Mouse (Mus musculus): ENCODE data around the gene Phpt1. TPM values are rescaled to one million over a fixed set of nuclear protein-coding genes. Genes with fewer than 3 reads are reported as not detected.

Gene Phpt1
- polyA plus RNA-seq, 1 experiment from 2014 or later = 169 TPM

- no peaks in the 10 kb centered on the region for H3K4me1 ChIP-seq
- 88% methylated on average over 9 of the region's 9 CpGs for WGBS
- no peak for ATAC-seq (ENCODE audit: low FRiP score, low read depth)
- H3K9me3 ChIP-seq = no peaks in the 10 kb centered on the region
- no peak overlapping the region for H3K9ac ChIP-seq
- peaks cover 87% of the 10 kb centered on the region for H3K36me3 ChIP-seq
- H3K27me3 ChIP-seq (replicated peaks) = no peaks in the 10 kb centered on the region
- H3K27ac ChIP-seq = no peak overlapping the region
- no peak overlapping the region for H3K4me3 ChIP-seq
- H3K4me2 ChIP-seq (replicated peaks) = no peak overlapping the region
Measured at GRCm38 (mm10) chr2:25526510-25527302, 48.3 kb downstream of the Phpt1 start.

Other genes starting within 250 kb of the Phpt1 start
- 70.3 and 71.7 TPM in 2 replicates for gene Man1b1, start 242.9 kb downstream of the Phpt1 start, polyA plus RNA-seq (2016; fragmentation: Nextera tagmentation; extraction: Ambion mirVana)
- 21.2 and 24.5 TPM in 2 replicates for gene Dpp7, start 218.9 kb downstream of the Phpt1 start, polyA plus RNA-seq (2016; fragmentation: Nextera tagmentation; extraction: Ambion mirVana)
- gene Uap1l1, start 209.5 kb downstream of the Phpt1 start, polyA plus RNA-seq (2016; fragmentation: Nextera tagmentation; extraction: Ambion mirVana) = 5.6 and 7.2 TPM in 2 replicates
- gene Sapcd2, start 202.9 kb downstream of the Phpt1 start, polyA plus RNA-seq (2016; fragmentation: Nextera tagmentation; extraction: Ambion mirVana) = 38.1 and 39.5 TPM in 2 replicates
- 0.75 and 1.5 TPM in 2 replicates for gene Entpd2, start 179.3 kb downstream of the Phpt1 start, polyA plus RNA-seq (2016; fragmentation: Nextera tagmentation; extraction: Ambion mirVana)
- 241 and 266 TPM in 2 replicates for gene Npdc1, start 175.9 kb downstream of the Phpt1 start, polyA plus RNA-seq (2016; fragmentation: Nextera tagmentation; extraction: Ambion mirVana)
- 0.09 and 0.29 TPM in 2 replicates for gene Fut7, start 152.0 kb downstream of the Phpt1 start, polyA plus RNA-seq (2016; fragmentation: Nextera tagmentation; extraction: Ambion mirVana)
- gene Abca2, start 146.5 kb downstream of the Phpt1 start, polyA plus RNA-seq (2016; fragmentation: Nextera tagmentation; extraction: Ambion mirVana) = 10.0 and 10.2 TPM in 2 replicates
- 1.7 and 2.3 TPM in 2 replicates for gene Clic3, start 118.4 kb downstream of the Phpt1 start, polyA plus RNA-seq (2016; fragmentation: Nextera tagmentation; extraction: Ambion mirVana)
- 49.5 and 52.5 TPM in 2 replicates for gene Paxx, start 114.1 kb downstream of the Phpt1 start, polyA plus RNA-seq (2016; fragmentation: Nextera tagmentation; extraction: Ambion mirVana)
- gene Ptgds, start 105.2 kb downstream of the Phpt1 start, polyA plus RNA-seq (2016; fragmentation: Nextera tagmentation; extraction: Ambion mirVana) = 1.1 and 1.4 TPM in 2 replicates
- not detected in 2 replicates for gene Lcn12, start 81.3 kb downstream of the Phpt1 start, polyA plus RNA-seq (2016; fragmentation: Nextera tagmentation; extraction: Ambion mirVana)
- gene Fbxw5, start 74.5 kb downstream of the Phpt1 start, polyA plus RNA-seq (2016; fragmentation: Nextera tagmentation; extraction: Ambion mirVana) = 107 and 118 TPM in 2 replicates
- 5.3 and 6.1 TPM in 2 replicates for gene C8g, start 73.5 kb downstream of the Phpt1 start, polyA plus RNA-seq (2016; fragmentation: Nextera tagmentation; extraction: Ambion mirVana)
- gene Traf2, start 28.3 kb downstream of the Phpt1 start, polyA plus RNA-seq (2016; fragmentation: Nextera tagmentation; extraction: Ambion mirVana) = 26.9 and 28.0 TPM in 2 replicates
- 386 TPM in 2 replicates for gene Edf1, start 17.4 kb downstream of the Phpt1 start, polyA plus RNA-seq (2016; fragmentation: Nextera tagmentation; extraction: Ambion mirVana)
- gene Mamdc4, start 379 bp downstream of the Phpt1 start, polyA plus RNA-seq (2016; fragmentation: Nextera tagmentation; extraction: Ambion mirVana) = 1.7 and 4.8 TPM in 2 replicates
- 2.3 and 3.0 TPM in 2 replicates for gene Ajm1, start 6.5 kb upstream of the Phpt1 start, polyA plus RNA-seq (2016; fragmentation: Nextera tagmentation; extraction: Ambion mirVana)
- gene Rabl6, start 33.3 kb upstream of the Phpt1 start, polyA plus RNA-seq (2016; fragmentation: Nextera tagmentation; extraction: Ambion mirVana) = 78.3 and 82.5 TPM in 2 replicates
- 0.26 and 0.30 TPM in 2 replicates for gene Ccdc183, start 42.5 kb upstream of the Phpt1 start, polyA plus RNA-seq (2016; fragmentation: Nextera tagmentation; extraction: Ambion mirVana)
- gene Tmem141, start 46.8 kb upstream of the Phpt1 start, polyA plus RNA-seq (2016; fragmentation: Nextera tagmentation; extraction: Ambion mirVana) = 22.7 and 24.9 TPM in 2 replicates
- gene Fcna, start 52.8 kb upstream of the Phpt1 start, polyA plus RNA-seq (2016; fragmentation: Nextera tagmentation; extraction: Ambion mirVana) = 1.2 and 1.3 TPM in 2 replicates
- not detected in 2 replicates for gene Lcn8, start 77.9 kb upstream of the Phpt1 start, polyA plus RNA-seq (2016; fragmentation: Nextera tagmentation; extraction: Ambion mirVana)
- not detected in 2 replicates for gene Lcn5, start 82.7 kb upstream of the Phpt1 start, polyA plus RNA-seq (2016; fragmentation: Nextera tagmentation; extraction: Ambion mirVana)
- gene Lcn6, start 101.6 kb upstream of the Phpt1 start, polyA plus RNA-seq (2016; fragmentation: Nextera tagmentation; extraction: Ambion mirVana) = not detected in 2 replicates
- not detected in 2 replicates for gene Lcn10, start 107.5 kb upstream of the Phpt1 start, polyA plus RNA-seq (2016; fragmentation: Nextera tagmentation; extraction: Ambion mirVana)
- not detected in 2 replicates for gene Obp2a, start 124.8 kb upstream of the Phpt1 start, polyA plus RNA-seq (2016; fragmentation: Nextera tagmentation; extraction: Ambion mirVana)
- 94.1 and 95.1 TPM in 2 replicates for gene Bmyc, start 131.5 kb upstream of the Phpt1 start, polyA plus RNA-seq (2016; fragmentation: Nextera tagmentation; extraction: Ambion mirVana)
- not detected in 2 replicates for gene Obp2b, start 161.8 kb upstream of the Phpt1 start, polyA plus RNA-seq (2016; fragmentation: Nextera tagmentation; extraction: Ambion mirVana)
- not detected in 2 replicates for gene Lcn3, start 190.3 kb upstream of the Phpt1 start, polyA plus RNA-seq (2016; fragmentation: Nextera tagmentation; extraction: Ambion mirVana)
- not detected in 2 replicates for gene Lcn11, start 201.8 kb upstream of the Phpt1 start, polyA plus RNA-seq (2016; fragmentation: Nextera tagmentation; extraction: Ambion mirVana)
- not detected in 2 replicates for gene Gm13539, start 207.0 kb upstream of the Phpt1 start, polyA plus RNA-seq (2016; fragmentation: Nextera tagmentation; extraction: Ambion mirVana)
- not detected in 2 replicates for gene Glt6d1, start 240.6 kb upstream of the Phpt1 start, polyA plus RNA-seq (2016; fragmentation: Nextera tagmentation; extraction: Ambion mirVana)
- not detected in 2 replicates for gene Lcn9, start 247.9 kb upstream of the Phpt1 start, polyA plus RNA-seq (2016; fragmentation: Nextera tagmentation; extraction: Ambion mirVana)